Mouse (Mus musculus) right cerebral cortex, postnatal 25 days (tissue): Measurements from ENCODE around the gene Scgn.

Experiments
- DNase-seq: peaks from one replicate; pipeline ENCODE4 v3.0.0; 2022

Scgn gene

DNA sequence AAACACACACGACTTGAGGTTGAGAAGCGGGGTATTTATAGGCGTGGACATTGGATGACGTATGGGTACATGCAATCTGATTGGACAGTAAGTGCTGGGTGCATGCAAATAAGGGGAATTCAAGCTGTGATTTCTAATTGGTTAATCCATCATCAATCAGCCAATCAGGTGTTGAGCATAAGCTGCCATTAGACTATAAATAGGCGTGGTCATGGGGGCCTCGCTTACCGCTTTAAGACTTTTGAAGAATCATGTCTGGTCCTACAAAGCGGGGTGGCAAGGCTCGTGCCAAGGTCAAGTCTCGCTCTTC is 56.8 kb downstream of the Scgn start, which contains the start of gene Hist1h2aa:
TSS of gene Hist1h2aa (plus strand) at position 252 of the 310 bp plus-strand sequence.
- no peak for DNase-seq

DNA sequence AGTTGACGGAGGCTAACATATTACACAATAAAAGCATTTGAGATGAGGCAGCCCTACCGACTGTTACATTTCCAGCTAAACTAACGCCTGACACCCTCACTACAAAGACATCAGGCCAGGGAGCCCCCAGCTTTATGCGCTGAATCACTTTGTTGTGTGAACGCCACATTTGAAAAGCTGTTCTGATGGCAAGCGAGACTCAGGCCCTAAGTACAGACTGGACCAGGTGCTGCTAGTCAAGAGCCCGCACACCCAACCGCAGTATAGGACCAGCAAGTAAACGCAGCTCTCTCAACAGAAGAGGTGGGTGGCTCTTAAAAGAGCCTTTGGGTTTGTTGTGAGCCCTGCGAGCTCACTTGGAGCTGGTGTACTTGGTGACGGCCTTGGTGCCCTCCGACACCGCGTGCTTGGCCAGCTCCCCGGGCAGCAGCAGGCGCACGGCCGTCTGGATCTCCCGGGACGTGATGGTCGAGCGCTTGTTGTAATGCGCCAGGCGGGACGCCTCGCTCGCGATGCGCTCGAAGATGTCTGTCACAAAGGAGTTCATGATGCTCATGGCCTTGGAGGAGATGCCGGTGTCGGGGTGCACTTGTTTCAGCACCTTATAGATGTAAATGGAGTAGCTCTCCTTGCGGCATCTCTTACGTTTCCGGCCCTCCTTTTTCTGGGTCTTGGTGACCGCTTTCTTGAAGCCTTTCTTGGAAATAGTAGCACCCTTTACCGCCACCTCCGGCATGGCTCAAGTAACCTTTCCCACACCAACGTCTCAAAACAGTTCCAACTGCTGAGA is 57.4 kb downstream of the Scgn start, which contains the start of gene Hist1h2ba:
TSS of gene Hist1h2ba (minus strand) at position 736 of the 790 bp plus-strand sequence.
- no peak for DNase-seq

DNA sequence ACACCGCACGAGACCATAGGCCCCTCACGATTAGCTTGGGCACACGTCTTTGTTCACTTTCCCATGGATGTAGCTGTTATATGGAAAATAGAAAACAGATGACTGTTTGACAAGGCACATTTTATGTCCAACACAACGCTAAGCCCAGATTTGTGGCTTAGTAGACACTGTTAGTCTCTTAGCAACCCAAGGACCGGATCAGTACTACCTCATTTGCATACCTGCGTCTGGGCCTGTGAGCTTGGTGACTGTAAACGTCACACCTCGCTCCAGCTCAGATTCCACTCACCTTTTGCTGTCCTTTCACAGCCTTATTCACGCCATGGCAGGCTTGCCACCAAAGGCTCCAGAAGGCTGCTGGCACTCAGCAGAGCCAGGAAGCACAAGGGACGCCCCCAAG is 60.1 kb downstream of the Scgn start:
- DNase-seq = no peak

DNA sequence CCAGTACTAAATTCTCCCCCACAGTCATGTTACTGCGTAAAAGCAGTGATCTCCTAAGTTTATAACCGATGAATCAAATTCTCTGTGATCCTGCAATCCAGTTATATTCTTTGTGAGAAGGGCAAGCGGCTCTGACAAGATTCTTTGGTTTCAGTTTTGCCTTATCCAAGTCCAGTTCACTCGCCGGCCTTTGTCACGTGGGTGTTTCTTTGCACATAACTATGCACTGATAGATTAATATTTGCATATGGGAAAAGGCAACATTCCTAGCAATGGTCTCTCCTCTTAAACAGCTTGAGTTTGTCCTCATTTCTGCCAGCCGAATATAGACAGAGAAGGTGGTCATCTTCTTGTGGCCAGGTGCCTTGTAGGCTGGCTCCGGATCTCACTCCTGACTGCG is 60.6 kb downstream of the Scgn start:
- no peak for DNase-seq

DNA sequence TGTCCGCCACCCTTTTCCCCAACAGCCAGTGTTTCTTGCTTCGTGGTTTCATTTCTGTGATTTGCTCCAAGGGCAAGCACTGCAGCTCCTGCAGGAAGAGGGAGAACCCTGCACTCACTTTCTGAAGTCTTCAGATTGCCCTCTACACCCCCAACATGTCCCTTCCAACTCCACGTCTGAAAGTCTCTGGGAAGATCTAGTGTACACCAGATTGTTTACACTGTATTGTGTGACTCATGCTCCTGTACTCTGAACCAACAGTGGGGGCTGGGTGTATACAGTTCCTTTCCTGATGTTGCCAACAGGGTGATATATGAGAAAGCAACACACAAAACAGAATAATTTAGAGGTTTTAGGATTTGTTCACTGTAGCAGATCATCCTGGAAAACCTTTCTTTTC is 62.4 kb downstream of the Scgn start:
- DNase-seq = no peak

DNA sequence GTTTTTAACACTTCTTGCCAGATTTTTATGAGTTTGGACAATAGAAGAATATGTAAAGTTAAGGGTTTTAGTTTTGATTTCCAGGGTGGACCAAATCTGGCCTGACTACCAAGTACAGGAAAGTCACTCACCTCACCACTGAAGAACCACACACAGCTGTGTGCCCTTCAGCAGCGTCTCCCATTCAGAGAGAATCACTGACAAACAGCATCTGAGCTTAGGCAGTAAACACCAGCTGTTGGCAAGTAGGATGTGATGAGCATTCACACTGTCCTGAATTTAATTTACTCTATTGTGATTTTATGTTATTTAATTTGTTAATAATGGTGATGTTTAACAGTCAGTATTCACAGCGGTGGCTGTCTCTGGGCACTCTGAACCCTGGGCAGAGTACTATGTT is 65.2 kb downstream of the Scgn start:
- DNase-seq = no peak

DNA sequence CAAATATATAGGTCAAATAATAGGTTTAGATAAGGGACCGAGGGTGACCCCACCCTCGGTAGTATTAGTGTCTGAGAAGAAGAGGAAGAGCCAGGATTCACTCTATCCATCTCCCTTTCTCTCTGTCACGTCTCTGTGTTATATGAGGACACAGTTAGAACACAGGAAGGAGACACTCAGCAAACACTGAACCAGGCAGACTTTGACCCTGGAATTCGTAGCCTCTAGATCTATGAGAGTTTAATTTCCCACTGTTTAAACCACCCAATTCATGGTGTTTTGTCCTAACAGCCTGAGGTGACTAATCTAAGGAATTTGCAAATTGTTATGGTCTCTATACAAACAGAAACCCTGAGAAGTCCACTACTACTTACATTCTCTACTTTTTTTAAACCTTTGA is 73.3 kb downstream of the Scgn start:
- no peak for DNase-seq

DNA sequence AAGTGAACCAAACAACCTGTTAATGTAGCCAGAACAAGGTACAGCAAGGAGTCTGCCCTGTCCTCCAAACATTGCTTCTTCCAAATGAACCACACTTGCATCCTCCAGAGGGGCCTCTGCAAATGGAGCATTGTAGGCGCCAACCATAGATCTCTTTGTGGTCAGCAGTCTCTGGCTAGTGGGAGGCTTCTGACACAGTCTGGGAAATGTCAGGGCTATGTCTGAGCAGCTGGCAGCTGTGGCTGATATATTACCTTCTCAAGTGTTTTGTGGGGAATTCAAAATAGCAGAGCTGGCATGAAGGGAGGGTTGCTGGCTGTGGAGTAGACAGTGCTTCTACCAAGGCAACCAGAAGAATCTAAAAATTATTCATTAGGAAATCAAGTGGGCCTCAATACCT is 74.9 kb downstream of the Scgn start:
- DNase-seq = no peak

DNA sequence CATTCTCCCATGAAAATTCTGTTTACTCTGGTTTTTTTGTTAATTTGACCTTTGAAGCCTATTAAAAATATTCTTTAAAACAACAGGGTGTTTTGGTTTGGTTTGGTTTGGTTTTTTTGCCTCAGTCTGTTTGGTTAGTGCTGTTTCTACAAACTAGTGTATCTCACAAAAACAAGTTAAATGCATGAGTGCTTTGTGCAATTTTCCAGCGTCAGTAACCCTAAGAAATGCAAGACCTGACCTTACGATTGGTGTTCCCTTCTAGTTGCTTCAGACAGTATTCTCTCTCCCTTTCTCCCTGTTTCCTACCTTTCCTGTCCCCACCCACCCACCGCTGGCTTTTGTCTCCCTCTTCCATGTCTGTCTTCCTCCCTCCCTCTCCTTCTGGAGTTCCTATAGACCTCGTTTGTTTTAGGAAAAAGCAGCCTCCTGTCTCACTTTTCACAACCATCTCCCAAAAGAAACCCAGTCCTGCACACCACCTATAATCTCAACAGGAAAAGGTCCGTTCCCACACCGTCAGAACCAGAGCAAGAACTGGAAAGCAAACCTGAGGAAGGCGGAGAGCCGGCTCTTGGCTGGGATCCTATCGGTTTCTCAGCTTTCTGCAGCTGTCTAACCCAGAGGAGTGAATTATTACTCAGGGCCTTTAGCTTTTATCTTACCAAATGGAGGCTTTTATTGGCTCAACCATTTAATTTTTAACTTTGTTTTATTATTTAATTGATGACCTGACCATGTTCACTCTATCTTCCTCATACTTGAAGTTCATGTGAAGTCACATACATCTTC is 76.4 kb downstream of the Scgn start, which contains the start of gene Slc17a4:
TSS of gene Slc17a4 (minus strand) at position 634 of the 792 bp plus-strand sequence.
- no peak for DNase-seq

DNA sequence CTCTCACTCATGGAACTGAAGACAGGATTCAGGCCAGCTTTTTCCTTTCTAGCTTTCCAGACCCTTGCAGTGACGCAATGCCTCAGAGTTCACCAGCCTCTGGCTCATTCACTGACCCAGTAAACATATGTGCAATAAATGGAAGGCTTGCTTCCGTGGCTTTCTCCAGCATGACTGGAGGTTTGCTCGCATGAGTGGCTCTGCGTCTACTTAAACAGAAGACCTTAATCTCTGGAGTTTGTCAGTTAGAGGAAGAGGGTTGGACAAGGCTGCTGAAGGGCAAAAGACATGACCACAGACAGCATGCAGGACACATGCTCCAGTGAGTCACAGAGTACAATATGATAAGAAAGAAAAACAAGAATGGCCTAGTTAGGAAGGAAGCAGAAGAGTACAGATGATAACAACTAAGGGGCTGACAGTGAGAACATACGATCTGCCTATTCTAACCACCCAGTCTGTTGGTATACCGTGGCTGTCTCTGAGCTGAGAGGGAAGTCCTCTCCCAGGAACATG is 77.2 kb downstream of the Scgn start:
- DNase-seq = no peak

DNA sequence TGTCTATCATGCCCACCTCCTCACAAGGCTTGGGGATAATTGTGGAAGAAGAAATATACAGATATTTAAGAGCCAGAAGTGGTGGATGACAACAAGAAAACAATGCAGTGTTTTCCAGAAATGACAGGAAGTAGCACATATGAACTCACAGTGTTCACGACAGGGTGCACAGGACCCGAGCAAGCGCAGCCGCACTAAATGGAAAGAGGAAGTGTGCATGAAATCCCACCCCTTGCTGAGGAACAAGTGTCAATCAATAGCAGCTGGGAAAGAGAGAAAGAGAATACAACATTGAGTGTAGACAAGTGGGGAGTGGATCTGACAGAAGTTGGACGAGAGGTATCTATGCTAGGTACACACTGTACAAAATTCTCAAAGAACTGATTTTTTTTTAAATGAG is 79.7 kb downstream of the Scgn start:
- DNase-seq = no peak

DNA sequence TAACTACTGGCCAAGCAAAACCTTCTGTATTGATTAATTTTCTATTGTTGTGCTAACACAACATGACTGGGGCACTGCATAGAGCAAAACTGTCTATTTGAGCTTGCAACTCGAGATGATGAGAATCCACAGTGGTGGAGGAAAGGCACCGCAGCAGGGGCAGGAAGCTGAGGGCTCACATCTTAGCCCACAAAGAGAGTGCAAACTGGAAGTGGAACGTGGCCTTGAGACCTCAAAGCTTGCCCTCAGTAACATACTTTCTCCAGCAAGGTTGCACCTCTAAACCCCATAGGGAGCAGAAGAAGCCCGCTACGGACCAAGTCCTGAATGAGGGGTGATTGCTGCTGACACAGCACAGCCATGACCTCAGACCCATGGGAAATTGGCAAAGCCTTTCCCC is 80.9 kb downstream of the Scgn start:
- DNase-seq = no peak

DNA sequence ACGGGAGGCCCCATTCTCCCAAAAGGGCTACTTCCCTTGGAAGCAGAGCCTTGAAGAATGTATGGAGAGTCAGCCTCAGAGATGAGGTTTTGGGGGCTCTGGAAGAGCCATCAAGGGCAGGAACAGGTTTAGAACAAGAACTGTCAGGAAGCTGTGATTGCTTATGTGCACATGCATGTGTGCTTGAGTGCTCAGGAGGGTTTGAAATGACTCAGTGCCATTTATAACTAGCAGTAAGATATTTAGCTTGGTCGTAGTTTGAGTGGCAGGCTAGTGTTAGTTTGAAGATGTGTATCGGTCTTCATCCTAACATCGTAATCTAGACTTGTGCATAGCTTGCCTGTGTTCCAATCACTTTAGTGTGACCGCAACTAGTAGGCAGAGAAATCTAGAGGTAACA is 84.1 kb downstream of the Scgn start:
- DNase-seq = no peak
